10 mouse cellular contexts compared by ENCODE assay signal in genomic region chr8:15270290-15270689, GRCm38 (mm10).
DNase-seq lines count a peak whose midpoint lies in the region; ATAC-seq and TF ChIP-seq lines count a peak whose summit lies in the region.
"Had no signal": no experiment of that assay in that cellular context is flagged by ENCODE, and none has a peak within 500 bp of the region (broad histone marks: within the 10 kb centered on the region; RNA-seq: fewer than 3 reads in every experiment).

No protein-coding gene starts in this region.

- intact Hi-C loops in left cerebral cortex, postnatal 10 days (cut with DNase I): loop anchor here (5.0 kb wide), 2 partner anchors 207 to 457 kb away; no protein-coding TSS in a partner anchor

- H3K4me1 ChIP-seq in heart, embryonic 11.5 days (ENCODE audit: control insufficient read depth, insufficient read depth, low read length): no peaks in the 10 kb centered on the region
- no peaks in the 10 kb centered on the region for H3K4me1 ChIP-seq in bone marrow, adult 2 months (ENCODE audit: control insufficient read depth, insufficient read depth, low read length)
- H3K4me1 ChIP-seq in embryonic facial prominence, embryonic 14.5 days (ENCODE audit: control insufficient read depth, insufficient read depth, low read length): no peaks in the 10 kb centered on the region
- H3K4me1 ChIP-seq in hindbrain, embryonic 14.5 days (replicated peaks; ENCODE audit: control insufficient read depth, insufficient read depth, low read length): peaks cover 10% of the 10 kb centered on the region; the same call in 1 of the 2 replicates
- peaks cover 3% of the 10 kb centered on the region; the same call in 1 of the 2 replicates for H3K4me1 ChIP-seq in midbrain, embryonic 16.5 days (ENCODE audit: control insufficient read depth, insufficient read depth, low read length)
- H3K4me1 ChIP-seq: limb, embryonic 15.5 days; stomach, embryonic 15.5 days had no signal

- H3K27ac ChIP-seq in heart, embryonic 11.5 days (ENCODE audit: low read depth, low read length): no peak overlapping the region
- no peak overlapping the region for H3K27ac ChIP-seq in bone marrow, adult 2 months (ENCODE audit: control insufficient read depth, insufficient read depth, low read depth, low read length, poor library complexity)
- H3K27ac ChIP-seq in embryonic facial prominence, embryonic 14.5 days (replicated peaks; ENCODE audit: low read depth, low read length): no peak overlapping the region
- no peak overlapping the region for H3K27ac ChIP-seq in hindbrain, embryonic 14.5 days
- H3K27ac ChIP-seq in midbrain, embryonic 16.5 days (ENCODE audit: low read length): no peak overlapping the region
- H3K27ac ChIP-seq: limb, embryonic 15.5 days; stomach, embryonic 15.5 days had no signal

- H3K4me2 ChIP-seq in heart, embryonic 11.5 days: no peak overlapping the region
- no peak overlapping the region for H3K4me2 ChIP-seq in embryonic facial prominence, embryonic 14.5 days (ENCODE audit: low read depth, low read length)
- no peak overlapping the region for H3K4me2 ChIP-seq in hindbrain, embryonic 14.5 days (replicated peaks)
- H3K4me2 ChIP-seq in midbrain, embryonic 16.5 days (ENCODE audit: low read length): no peak overlapping the region
- H3K4me2 ChIP-seq: limb, embryonic 15.5 days; stomach, embryonic 15.5 days had no signal

- DNase-seq in heart, adult 18-20 months: peak; percentile 33 to 82
- DNase-seq in embryonic facial prominence, embryonic 14.5 days (ENCODE audit: low spot score): peak; percentile 79
- DNase-seq in hindbrain, embryonic 14.5 days (ENCODE audit: low spot score): peak; percentile 89
- peak; percentile 85 to 88 for DNase-seq in left cerebral cortex, postnatal 10 days (ENCODE audit: extremely low spot score in 1 of 2, low spot score in 2 of 2)
- peak; percentile 7 to 8 for DNase-seq in thymus, postnatal 36 days

- H3K9ac ChIP-seq in heart, embryonic 11.5 days (ENCODE audit: low read depth, low read length): no peak overlapping the region
- H3K9ac ChIP-seq in embryonic facial prominence, embryonic 14.5 days (ENCODE audit: low read depth, low read length): no peak overlapping the region
- no peak overlapping the region for H3K9ac ChIP-seq in hindbrain, embryonic 14.5 days
- no peak overlapping the region for H3K9ac ChIP-seq in midbrain, embryonic 16.5 days (ENCODE audit: low read depth, low read length)
- H3K9ac ChIP-seq: limb, embryonic 15.5 days; stomach, embryonic 15.5 days had no signal

- H3K4me3 ChIP-seq in heart, embryonic 11.5 days (ENCODE audit: low read depth, low read length): no peak overlapping the region
- no peak overlapping the region for H3K4me3 ChIP-seq in bone marrow, adult 2 months (replicated peaks; ENCODE audit: control insufficient read depth, low read depth, low read length)
- no peak overlapping the region for H3K4me3 ChIP-seq in embryonic facial prominence, embryonic 14.5 days (ENCODE audit: low read depth, low read length)
- H3K4me3 ChIP-seq in hindbrain, embryonic 14.5 days (replicated peaks; ENCODE audit: low read length): no peak overlapping the region
- no peak overlapping the region for H3K4me3 ChIP-seq in midbrain, embryonic 16.5 days (ENCODE audit: low read depth, low read length)
- H3K4me3 ChIP-seq: limb, embryonic 15.5 days; stomach, embryonic 15.5 days had no signal

- H3K9me3 ChIP-seq in heart, embryonic 11.5 days (replicated peaks; ENCODE audit: control insufficient read depth, low read length): no peaks in the 10 kb centered on the region
- peaks cover under 1% of the 10 kb centered on the region; the same call in 1 of the 2 replicates for H3K9me3 ChIP-seq in embryonic facial prominence, embryonic 14.5 days (ENCODE audit: control insufficient read depth, low read length)
- H3K9me3 ChIP-seq in hindbrain, embryonic 14.5 days (ENCODE audit: control insufficient read depth, low read length): peaks cover 3% of the 10 kb centered on the region; the same call in 1 of the 2 replicates
- 0 out of 2 replicates have a peak, but pooled peaks cover 1% of the 10 kb centered on the region for H3K9me3 ChIP-seq in midbrain, embryonic 16.5 days (replicated peaks; ENCODE audit: control insufficient read depth, low read length, poor library complexity, severe bottlenecking)
- H3K9me3 ChIP-seq: limb, embryonic 15.5 days; stomach, embryonic 15.5 days had no signal

- TF ChIP-seq POLR2A in bone marrow, adult 2 months (IDR thresholded peaks at IDR 0.05; ENCODE audit: borderline replicate concordance, control insufficient read depth, low read depth, low read length): no peak

- 10% methylated on average over 5 of the region's 5 CpGs for WGBS in heart, embryonic 11.5 days (ENCODE audit: insufficient replicate concordance)
- 9% methylated on average over 5 of the region's 5 CpGs for WGBS in bone marrow, adult 2 months
- WGBS in embryonic facial prominence, embryonic 14.5 days: 8% methylated on average over 5 of the region's 5 CpGs
- 10% methylated on average over 5 of the region's 5 CpGs for WGBS in hindbrain, embryonic 14.5 days
- WGBS in midbrain, embryonic 16.5 days: 8% methylated on average over 5 of the region's 5 CpGs

- TF ChIP-seq CTCF in bone marrow, adult 2 months (IDR thresholded peaks at IDR 0.05; ENCODE audit: control insufficient read depth, insufficient read depth, low read length): 0 out of 2 replicates have a peak, but pooled peaks have one; percentile 21

- no peak for ATAC-seq in heart, embryonic 11.5 days (replicated peaks; ENCODE audit: insufficient number of reproducible peaks, low FRiP score, low TSS enrichment)
- ATAC-seq in embryonic facial prominence, embryonic 14.5 days (ENCODE audit: low read depth): no peak
- no peak for ATAC-seq in hindbrain, embryonic 14.5 days (ENCODE audit: low FRiP score)
- ATAC-seq in midbrain, embryonic 16.5 days: peak; percentile 13

- no peaks in the 10 kb centered on the region for H3K36me3 ChIP-seq in heart, embryonic 11.5 days (ENCODE audit: control insufficient read depth, insufficient read depth, low read length)
- H3K36me3 ChIP-seq in embryonic facial prominence, embryonic 14.5 days (ENCODE audit: control insufficient read depth, insufficient read depth, low read length): no peaks in the 10 kb centered on the region
- H3K36me3 ChIP-seq in hindbrain, embryonic 14.5 days (replicated peaks; ENCODE audit: control insufficient read depth, insufficient read depth): no peaks in the 10 kb centered on the region
- no peaks in the 10 kb centered on the region for H3K36me3 ChIP-seq in midbrain, embryonic 16.5 days (ENCODE audit: control insufficient read depth, insufficient read depth, low read length)
- H3K36me3 ChIP-seq: limb, embryonic 15.5 days; stomach, embryonic 15.5 days had no signal

- no peaks in the 10 kb centered on the region for H3K27me3 ChIP-seq in heart, embryonic 11.5 days (ENCODE audit: control insufficient read depth, insufficient read depth, low read length)
- H3K27me3 ChIP-seq in embryonic facial prominence, embryonic 14.5 days (replicated peaks; ENCODE audit: control insufficient read depth, insufficient read depth, low read length): peaks cover 3% of the 10 kb centered on the region; the same call in 1 of the 2 replicates
- H3K27me3 ChIP-seq in hindbrain, embryonic 14.5 days (ENCODE audit: control insufficient read depth, insufficient read depth, low read length): peaks cover 3% of the 10 kb centered on the region; the same call in 1 of the 2 replicates
- H3K27me3 ChIP-seq in midbrain, embryonic 16.5 days (ENCODE audit: control insufficient read depth, insufficient read depth, low read depth, low read length): no peaks in the 10 kb centered on the region; the same call in 1 of the 2 replicates
- H3K27me3 ChIP-seq: stomach, embryonic 15.5 days had no signal

Comparison
In these comparisons a context has a peak if more than half of its experiments do, and no peak if none do; other contexts are left out.
1. DNase-seq: peak in every context shown above with its lines; median percentile 89 in hindbrain, embryonic 14.5 days; 86 in left cerebral cortex, postnatal 10 days; 79 in embryonic facial prominence, embryonic 14.5 days; 58 in heart, adult 18-20 months; 8 in thymus, postnatal 36 days.